Mouse (Mus musculus) testis, adult 2 months (tissue): ENCODE measurements at regions not wholly inside any gene's neighbourhood (a gene's known extent, or its start where the extent isn't known, plus 50 kb on each side); places are given as distances from the start of the nearest gene placed in this dataset.

Experiments used
- CTCF ChIP-seq: fragments of 200-500 bp; IDR thresholded peaks from 2 replicates; pipeline ENCODE4 v1.5.1; 2012; ENCODE audit warnings: low read depth, mild to moderate bottlenecking, inconsistent platforms, low read length, moderate library complexity; ENCODE audit not compliant: control insufficient read depth, insufficient read depth, insufficient replicate concordance
- POLR2A ChIP-seq: fragments of 200-500 bp; IDR thresholded peaks from 2 replicates; pipeline ENCODE4 v1.6.1; 2012; ENCODE audit warnings: low read depth, mild to moderate bottlenecking, inconsistent platforms, low read length, moderate library complexity; ENCODE audit not compliant: control insufficient read depth

GRCm38 (mm10) chr11:64172926-64173325 is 93.7 kb upstream of the Cox10 start:
- TF ChIP-seq POLR2A (no peak), CTCF (no peak)
